Mouse (Mus musculus) cerebellum, adult 18-20 months (tissue): ENCODE measurements at regions not wholly inside any gene's neighbourhood (a gene's known extent, or its start where the extent isn't known, plus 50 kb on each side); places are given as distances from the start of the nearest gene placed in this dataset.

Experiments used
- DNase-seq, 2 experiments: peaks; one replicate each; pipeline ENCODE4 v3.0.0; 2021

DNA sequence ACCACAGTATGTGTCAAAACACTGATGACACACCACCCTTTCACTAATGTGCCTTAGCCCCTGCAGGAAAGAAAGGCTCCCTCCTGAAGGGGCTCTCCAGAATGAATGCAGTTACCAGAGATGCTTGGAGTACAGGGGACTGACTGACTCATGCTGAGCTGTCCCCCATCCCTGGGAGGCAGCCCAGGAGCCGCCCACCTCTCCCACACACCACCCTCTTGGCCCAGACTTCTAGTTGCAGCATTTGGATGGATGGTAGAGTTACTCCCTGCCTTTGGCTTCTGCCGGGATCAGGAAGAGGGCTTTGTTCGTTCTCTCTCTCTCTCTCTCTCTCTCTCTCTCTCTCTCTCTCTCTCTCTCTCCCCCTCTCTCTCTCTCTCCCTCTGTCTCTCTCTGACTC is 53.4 kb upstream of the Jun start:
- DNase-seq = no peak

DNA sequence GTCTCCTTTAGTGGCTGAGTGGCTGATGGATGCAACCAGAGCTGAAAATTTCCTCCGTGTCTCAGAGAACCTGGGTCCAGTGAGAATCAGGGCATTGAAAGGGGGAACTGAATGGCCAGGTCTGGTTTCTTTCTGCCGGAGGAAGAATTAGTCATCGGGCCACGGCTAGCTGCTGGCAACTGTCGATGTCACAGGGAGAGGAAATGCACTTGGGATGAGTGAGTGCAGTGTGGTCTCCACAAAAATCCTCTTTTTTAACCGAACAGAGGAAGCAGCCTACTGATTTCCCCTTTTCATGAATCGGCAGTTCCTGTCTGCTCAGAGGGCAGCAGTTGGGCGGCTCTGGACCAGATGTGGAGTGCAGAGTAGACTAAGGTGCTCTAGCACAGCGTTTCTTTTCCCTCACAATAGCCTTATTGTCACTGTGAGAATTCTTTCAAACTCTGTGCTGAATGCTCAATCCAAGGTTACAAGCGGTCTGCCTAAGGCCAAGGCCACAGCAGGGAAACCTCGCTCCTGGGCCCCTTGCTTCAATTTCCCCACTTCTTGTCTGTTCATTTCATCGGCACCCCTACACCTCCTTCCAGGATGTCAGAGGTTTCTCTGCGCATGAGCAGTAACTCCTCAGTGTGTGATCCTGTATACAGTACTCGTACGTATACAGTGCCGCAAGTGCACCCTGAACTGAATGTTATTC is 54.1 kb upstream of the Jun start:
- DNase-seq = no peak

DNA sequence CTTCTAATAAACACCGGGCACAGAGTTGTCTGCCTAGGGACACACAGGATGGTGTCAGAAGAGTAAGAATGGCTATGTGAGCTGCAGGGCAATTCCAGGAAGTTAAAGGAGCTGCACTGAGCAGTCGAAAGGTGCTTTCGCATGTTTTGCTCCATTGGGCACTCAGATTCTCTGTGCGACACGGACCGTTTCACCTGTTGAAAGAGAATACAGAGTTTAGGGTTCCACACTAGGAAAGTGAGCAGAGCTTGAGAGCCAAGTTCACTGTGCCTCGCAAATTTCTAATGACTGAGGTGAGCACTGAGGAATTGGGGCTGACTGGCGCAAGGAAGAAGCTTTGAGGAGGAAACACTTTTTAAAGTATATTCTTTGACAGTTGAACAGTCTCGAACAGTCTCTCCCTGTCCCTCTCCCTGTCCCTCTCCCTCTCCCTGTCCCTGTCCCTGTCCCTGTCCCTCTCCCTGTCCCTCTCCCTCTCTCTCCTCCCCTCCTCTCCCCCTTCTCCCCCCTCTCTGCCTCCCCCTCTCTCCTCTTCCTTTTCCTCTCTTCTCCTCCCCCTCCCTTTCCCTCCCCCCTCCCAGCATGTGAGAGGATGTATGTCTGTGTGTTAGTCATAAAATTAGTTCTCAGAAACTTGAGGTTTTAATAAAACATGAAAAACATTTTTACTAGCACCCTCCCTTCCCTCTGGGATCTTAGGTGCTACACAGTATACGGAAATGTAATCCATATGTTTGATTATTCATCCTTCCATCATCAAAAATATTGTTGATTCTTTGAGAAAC is 55.1 kb upstream of the Jun start:
- no peak for DNase-seq

DNA sequence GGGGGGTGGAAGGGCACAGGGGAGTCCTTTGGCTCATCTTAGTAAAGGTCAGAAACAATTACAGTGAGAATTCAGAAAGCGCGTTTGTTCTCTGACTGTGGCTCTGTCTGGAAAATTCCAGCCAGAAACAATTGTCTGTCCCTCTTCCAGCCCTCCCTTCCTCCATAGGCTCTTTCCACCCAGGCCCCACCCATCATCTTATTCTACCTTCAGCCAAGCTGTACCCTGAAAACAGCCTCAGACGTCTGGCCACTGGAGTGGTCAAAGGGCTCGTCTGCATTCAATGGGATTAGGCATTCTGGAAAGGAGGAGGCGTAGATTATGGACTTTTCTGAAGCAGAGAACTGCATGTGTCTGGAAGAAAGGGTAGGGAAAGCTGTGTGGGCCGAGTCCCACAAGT is 56.8 kb upstream of the Jun start:
- no peak for DNase-seq

DNA sequence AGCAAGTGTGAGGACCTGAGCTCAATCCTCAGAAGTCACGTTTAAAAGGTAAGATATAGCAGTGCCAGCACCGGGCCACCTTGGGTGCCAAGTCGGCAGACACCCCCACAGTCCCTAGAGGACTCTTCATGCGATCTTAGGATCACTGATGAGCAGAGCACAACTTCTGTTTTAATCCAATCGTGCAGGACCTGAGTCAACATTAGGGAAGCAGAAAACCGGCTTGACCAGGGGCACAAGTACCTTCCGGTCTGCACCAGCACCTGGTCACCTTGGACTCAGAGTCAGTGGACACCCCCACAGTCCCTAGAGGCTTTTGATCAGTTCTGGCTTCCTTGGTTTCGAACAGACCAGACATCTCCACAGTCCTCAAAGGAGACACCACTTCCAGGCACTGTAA is 58.8 kb upstream of the Jun start:
- no peak for DNase-seq

DNA sequence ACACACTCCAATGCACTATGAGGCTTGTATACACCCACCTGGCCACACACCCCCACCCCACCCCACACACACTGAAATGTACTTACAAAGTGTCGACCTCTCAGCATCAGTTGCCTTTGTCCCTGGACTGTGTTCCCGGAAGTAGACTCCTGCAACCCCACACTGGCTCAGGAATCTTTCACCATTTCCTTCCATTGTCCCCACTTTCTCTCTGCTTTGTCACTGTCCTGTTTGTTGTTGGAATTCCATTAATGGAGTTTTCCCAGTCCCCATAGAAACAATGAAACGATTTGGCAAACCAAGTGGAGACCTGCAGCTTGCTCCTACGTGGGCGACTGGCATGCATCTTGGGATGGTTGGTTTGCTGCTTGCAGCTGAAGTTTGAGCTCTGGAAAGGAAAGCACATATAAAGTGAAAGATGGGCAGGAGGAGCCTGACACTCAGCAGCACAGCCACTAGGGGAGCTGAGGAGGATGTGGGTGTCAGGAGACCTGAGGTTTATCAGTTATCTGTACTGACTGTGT is 65.2 kb upstream of the Jun start:
- DNase-seq = no peak

DNA sequence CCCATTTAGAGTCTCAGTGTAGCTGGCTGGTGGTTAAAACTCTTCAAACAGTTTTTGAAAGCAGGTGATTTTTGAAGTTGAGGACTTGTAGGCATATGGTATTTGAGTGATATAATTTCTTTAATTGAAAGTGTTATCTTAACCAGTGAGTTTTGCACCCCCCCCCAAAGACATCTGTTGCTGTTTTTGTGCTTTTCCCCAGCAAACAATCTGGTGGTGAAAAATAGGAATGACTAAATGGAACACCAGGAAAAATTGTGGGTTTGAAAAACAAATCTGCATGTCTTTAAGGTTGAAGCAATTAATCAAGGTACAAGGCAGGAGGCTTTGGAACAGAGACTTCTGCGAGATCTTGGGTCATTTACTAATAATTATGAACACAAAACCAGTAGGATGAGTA is 68.9 kb upstream of the Jun start:
- no peak for DNase-seq

DNA sequence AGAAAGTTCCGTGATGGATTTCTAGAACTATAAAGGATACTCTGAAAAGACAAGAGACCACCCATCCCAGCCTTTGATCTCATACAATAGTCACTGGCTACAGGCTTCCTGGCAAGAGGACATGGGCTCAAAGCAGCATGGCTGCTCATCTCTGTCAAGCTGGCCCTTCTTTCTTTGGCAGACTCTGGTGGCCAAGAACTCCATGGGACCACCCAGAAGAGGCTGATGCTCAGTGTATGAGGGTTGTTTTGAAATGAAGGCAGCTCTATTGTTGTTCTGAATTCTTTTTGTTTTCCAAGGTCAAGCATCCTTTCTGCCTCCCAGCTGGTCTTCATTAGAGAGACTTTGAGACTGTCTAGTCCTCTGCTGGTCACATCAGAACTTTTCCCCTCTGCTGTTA is 73.3 kb upstream of the Jun start:
- DNase-seq = no peak

DNA sequence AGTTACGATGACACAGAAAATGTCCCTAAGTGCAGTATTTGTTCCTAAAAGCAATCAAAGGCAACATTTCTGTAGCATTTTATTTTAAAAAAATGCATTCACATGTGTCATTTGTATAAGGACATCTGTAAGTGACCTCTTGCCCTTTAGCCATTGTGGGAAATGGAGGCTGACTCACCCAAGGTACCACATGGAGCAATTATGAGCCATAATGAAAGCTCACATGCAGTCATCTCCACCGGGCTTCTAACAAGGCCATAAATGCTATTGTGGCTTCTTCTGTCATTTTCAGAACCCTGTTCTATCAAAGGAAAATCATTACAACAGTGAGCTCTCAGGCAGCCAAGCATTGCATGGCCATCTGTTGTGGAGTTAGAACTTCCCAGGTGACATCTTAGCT is 75.9 kb upstream of the Jun start:
- DNase-seq = no peak

DNA sequence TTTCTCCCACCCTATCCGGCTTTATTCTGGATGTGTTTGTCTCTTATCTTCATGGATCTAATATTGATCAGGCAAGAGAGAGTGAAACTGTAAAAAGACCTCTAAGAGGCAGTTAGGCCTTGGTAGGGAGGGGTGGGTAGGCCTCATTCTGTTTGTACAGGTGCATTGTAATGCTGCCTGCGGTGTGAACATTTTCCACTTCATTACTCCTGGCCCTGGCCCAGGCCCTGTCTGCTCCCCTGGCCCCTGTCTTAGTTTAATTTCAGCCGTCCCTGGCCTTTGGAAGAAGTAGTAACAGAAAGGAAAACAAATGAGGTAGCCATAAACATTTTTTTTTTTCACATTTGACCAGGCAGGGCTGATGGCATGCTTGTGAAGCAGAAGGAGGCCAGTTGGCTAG is 81.8 kb upstream of the Jun start:
- DNase-seq = no peak

DNA sequence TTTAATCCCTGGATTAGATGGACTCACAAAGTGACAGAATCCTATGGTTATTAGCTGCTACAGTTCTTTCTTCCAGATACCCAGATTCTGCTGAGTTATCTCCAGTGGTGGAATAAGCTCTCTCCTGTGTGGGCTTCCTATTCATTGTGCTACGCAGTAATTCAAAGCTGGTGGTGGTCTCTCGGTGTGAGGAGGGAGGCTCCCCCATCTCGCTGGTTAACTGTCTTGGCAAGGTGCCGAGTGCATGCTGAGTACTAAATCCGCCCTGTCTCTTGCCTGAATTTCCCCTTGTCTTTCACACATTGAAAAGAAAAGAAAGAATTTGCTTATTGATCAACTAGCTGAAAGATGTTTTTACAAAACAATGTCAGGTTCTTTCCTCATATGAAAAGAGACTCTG is 82.6 kb upstream of the Jun start:
- DNase-seq = no peak

DNA sequence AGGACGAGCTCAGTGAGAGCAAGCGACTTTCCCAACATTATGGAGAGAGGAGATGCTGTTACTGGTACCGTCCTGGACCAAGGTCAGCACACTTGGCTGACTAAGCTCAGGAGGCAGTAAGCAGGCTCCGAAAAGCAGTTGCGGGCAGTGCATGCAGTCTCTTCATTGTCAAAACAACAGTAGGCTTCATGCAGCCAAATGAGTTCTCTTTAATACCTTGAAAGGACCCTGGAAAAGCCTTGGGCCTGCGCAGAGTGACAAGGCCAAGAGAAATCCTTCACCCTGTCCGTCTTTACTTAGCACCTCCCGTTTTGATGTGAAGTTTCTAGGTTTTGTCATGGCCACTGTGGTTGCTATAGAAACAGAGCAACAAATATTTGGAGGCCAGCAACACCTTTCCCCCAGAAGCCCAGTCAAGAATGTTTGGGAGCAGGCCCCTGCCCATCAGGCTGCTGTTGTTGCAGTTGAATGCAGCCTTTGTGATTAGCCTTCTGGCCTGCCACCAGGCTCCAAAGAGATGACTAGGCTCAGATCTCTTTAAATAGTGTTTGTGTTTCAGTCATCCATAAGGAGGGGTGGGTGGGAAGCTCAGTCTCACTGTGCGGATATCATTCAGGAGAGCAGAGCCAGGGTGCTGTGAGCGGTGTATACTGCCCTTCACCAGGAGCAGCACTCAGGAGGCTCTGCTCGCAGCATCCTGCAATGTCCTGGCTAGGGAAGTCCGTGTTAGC is 85.6 kb upstream of the Jun start:
- DNase-seq = no peak

DNA sequence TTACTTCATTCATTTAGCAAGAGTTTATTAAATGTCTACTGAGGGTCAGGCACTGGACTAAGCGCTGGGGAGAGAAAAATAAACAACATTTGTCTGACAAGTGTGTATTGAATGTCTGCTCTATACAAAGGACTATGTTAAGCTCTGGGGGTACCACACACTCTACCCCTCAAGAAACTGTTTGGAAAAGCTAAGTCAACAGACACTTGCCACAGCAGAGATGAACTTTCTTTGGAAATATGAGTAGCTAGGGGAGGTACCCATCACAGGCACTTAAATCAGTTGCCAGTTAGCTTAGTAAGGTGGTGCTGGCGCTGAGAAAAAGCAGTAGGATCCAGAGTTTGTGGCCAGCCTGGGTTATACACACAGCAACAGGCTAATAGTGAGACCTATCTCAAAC is 86.7 kb upstream of the Jun start:
- DNase-seq = no peak

DNA sequence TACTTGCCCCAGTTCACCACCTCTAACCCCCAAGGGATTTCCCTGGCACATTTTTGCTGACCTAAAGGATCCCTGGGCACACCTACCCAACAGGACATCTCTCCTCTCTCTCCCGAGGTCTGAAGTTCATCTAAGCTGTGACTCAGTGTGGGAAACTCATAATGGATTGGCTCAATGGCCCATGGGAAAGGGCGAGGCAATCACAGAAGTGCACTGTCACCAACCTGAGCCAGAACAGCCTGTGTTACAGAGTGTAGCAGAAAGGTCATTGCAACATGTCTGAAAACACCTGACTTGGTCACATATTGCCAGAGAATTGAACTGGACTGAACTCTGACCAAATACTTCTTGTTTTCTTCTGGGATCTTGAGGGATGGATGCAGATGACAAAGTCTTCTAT is 89.2 kb upstream of the Jun start:
- DNase-seq = no peak

DNA sequence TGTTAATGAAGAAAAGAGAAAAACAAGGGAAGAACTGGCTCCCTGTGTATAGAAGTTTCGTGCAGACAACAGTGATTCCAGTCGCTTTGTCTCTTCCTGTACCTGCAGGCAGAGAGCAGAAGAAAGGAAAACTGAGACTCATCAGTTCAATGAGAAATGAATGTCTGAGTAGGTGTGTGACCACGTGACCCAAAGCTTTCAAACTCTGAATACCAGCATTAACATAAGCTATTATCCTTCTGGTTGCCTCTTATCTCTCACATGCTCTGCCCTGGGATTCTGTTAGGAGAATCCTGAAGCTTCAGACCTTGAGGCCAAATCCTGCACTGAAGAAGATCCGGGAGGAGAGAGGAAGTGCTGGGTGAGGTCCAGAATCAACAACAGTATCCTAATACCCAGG is 91.1 kb upstream of the Jun start:
- DNase-seq = no peak

DNA sequence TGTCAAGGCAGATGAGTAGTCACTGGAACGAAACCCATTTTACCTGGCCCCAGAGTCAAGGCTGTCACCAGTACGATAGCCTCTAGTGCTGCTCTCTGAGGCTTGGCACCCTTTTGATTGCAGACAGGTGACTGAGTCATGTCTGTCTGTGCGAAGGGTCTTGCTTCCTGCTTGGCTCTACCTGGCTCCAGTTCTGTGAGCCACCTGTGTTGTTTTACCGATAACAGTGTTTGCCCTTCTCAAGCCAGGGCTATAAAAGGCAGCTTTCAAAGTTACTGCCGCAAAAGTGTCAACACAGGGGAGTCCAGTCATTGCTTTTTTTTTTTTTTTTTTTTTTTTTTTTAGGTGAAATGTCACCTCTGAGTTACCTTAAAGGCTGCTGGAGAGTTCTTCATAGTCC is 91.6 kb upstream of the Jun start:
- no peak for DNase-seq

DNA sequence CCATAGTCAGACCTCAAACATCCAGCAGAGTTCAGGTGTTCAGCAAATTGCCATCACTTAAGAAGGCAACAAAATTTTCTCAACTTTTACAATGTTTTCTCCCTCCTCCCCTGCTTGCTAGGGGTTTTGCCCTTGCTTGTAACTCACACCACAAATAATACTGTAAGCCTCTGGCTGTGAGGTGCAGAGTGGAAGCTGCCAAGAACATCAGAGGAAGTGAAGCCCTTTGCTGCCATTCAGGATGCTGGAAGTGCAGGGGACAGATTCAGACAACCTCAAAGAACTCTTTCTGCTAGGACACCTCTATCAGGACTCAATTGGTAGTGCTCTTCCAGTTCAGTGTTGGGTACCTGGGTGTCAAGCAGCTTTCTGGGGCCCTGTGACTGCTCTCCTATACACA is 92.4 kb upstream of the Jun start:
- DNase-seq = no peak

DNA sequence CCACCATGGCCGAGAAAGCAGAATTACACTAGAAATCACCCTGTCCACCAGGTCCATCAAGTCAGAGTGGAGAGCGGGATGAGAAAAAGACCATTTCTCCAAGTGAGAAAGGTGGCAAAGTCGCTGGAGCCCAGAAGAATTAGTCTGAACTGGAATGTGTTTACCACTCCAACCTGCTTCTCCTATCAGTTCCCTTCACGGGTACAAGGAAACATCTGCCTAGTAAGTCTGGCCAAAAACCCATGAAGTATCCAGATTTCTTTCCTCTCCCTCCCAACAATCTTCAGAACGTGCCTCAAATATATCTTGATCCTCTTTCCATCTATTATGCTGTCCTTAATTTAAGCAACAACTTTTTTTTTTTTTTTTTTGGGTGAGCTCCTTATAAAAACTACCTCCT is 94.2 kb upstream of the Jun start:
- no peak for DNase-seq

DNA sequence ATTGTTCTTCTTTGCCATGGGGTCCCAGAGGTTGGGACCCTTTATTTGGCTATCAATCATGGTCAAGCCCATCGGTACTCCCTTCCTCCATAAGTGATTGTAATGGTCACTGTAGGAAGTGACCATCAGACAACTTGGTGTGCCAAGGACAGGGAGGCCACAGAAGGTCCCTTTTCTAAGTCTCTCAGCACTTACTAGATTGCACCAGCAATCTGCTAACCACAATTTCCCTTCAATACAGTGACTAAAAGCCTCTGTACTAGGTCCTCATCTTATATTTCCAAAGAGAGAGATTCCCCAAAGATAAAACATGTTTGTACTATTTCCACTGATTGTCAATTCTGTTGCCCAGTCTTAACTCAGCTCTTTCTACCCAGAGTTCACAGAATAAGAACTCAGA is 96.6 kb upstream of the Jun start:
- no peak for DNase-seq

DNA sequence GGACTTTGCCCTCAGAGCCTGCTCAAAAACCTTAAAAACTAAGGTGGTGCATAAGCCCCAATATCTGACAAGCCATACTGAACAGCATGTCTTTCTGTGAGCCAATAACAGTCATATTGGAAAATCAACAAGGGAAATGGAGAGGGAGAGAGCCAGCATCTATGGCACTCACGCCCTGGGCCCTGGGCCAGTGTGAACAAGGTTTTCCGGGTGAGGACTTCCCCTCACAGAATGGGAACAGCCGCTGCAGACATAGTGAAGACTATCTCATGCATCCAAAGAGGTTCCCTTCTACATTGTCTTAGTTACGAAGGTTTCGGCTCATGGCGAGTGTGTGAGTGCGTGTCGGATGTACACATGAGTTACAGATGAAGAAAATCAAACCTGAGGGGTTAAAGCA is 99.7 kb upstream of the Jun start:
- no peak for DNase-seq

DNA sequence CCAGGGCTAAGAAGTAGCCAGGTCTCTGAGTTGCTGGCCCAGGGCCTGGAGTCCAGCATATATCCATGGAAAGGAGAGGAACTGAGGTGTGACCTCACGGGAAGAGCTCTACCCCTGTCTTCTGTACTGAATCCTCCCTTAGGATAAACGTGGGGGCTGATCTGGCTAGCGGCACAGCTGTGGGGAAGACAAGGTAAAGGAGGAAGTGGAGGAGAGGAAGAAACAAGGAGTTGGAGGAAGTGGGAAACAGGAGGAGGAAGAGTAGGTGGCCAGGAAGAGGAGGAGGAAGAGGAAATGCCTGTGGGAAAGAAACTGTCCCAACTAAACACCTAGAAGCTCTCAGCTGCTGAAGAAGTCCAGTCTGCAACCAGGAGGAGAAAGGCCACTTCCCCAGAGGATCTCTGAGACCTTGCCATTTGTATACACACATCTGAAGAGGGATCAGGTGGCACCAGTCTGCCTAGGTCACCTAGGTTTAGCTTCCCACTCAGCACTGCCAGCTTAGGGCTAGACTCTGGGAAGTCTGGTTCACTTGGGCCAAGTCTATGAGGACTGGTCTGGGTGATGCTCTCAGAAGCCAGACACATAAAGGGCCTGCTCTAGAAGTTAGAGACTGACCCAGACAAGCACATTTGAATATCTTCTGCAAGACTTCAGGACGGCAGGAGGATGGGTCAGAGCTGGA is 100.6 kb upstream of the Jun start:
- DNase-seq = no peak

DNA sequence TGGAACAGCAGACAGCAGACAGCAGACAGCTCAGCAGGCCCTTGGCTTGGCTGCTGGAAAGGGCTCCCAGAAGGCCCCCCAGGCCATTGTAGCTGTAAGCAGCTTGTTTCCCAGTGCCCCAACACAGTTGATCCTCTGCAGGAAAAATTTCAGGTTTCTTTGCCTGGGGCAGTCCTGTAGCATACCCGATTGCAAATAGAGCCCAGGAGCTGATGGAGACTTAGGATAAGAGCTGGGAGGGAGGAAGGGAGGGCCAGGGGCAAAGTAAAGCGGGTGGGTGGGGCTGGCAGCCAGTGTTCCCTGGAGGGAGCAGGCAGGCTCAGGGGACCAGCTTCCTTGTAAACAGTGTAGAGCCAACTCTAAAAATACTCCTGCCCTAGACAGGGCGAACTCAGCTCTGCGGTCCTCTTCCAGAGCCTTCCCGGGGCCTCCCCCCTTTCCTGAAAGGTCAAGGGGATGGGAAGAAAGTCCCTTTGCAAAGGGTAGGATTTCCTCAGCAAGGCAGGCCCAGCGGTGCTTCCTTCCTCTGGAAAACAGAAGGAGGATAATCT is 101.8 kb upstream of the Jun start:
- no peak for DNase-seq

DNA sequence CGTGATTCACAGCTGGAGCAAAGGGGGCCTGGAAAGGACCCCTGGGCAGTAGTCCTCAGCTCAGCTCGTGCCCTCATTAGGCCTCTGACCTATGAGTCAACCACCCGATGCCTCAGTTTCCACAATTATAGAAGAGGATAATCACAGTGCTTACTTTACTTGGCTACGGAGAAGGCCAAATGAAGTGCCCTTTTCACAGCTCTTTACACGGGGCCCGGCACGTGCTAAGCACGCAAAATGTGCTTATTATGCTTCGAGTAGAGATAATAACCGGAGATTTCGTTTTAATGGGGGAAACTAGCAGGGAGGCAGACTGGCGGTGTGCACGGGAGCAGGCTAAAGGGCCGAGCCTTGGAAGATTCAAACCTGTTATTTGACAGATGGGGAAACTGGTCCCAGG is 102.4 kb upstream of the Jun start:
- DNase-seq = no peak
